Mouse (Mus musculus): ENCODE measurements at regions not wholly inside any gene's neighbourhood (a gene's known extent, or its start where the extent isn't known, plus 50 kb on each side); places are given as distances from the start of the nearest gene placed in this dataset.

DNA sequence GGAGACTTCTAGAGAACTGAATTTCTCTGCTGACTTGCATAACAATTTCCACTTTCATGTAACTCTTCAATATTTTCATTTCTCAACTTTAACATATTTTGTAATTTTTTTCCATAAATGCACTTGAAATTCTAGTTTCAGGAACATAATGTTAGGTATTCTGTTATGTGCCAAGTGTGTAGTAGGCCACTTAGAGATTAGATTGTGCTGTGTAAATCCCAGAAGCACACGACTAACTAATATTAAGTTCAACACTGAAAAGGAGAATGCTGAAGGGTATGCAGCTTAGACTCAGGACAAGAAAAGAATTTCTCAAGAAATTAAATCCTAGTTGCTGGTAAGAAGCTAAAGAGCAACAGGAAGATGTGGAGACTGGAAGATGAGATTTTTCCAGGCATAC, 455.8 kb upstream of the Negr1 start:
- Histone ChIP-seq H3K4me1 (ENCODE audit: control insufficient read depth in 1 of 2, insufficient read depth in 2 of 2) (no peaks in the 10 kb centered on the region), H3K79me2 (replicated peaks; ENCODE audit: control insufficient read depth, extremely low read depth, insufficient read depth, poor library complexity, severe bottlenecking) (no peaks in the 10 kb centered on the region), H3K27ac (ENCODE audit: insufficient read depth, low read depth) (no peak overlapping the region), H3K27me3 (replicated peaks) (no peaks in the 10 kb centered on the region), H3K36me3 (replicated peaks in 1 of 2; ENCODE audit: control insufficient read depth in 1 of 2, insufficient read depth in 1 of 2, low read length in 1 of 2) (no peaks in the 10 kb centered on the region), H3K9ac (ENCODE audit: insufficient read depth, low read depth) (no peak overlapping the region), H3K4me2 (ENCODE audit: insufficient read depth, low read depth, poor library complexity, severe bottlenecking) (no peak overlapping the region), H3K4me3 (replicated peaks in 1 of 3; ENCODE audit: low read depth in 2 of 3, low read length in 2 of 3, poor library complexity in 1 of 3) (no peak overlapping the region), H3K9me3 (replicated peaks; ENCODE audit: low read length) (peaks cover 15% of the 10 kb centered on the region)
- TF ChIP-seq MAX (IDR thresholded peaks at IDR 0.05; ENCODE audit: low read length): no peak
- TF ChIP-seq E2F4 (IDR thresholded peaks at IDR 0.05; ENCODE audit: insufficient replicate concordance, low read depth, low read length): no peak
- no peak for DNase-seq (ENCODE audit: extremely low read depth)
- dilution Hi-C loops (cut with MboI; ENCODE audit: extremely low pct_ligation_motif_present, extremely low pct_unique_long_range_greater_than_20kb, low sequenced_read_pairs) (no loop called here), in situ Hi-C loops (cut with MboI; ENCODE audit: low pct_ligation_motif_present, low pct_unique_long_range_greater_than_20kb, low sequenced_read_pairs) (no loop called here)

DNA sequence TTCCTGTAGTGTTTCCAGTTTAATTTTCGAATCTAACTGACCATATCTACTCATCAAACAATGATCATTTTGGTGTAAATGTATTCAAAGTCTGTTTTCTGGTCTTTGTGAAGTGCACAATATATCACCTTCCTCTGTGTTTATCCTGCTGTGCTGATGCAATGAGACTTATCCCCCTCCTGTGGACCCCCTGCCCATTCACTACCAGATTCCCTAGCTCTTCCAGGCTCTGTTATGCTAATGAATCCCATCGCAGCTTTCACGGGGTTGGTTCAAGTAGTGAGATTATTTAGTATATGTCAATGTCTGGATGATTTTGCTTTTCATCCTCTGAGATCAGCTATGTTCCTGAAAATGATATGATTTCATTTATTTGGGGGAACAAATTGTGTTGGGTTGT, 441.3 kb upstream of the Negr1 start:
- Histone ChIP-seq H3K36me3 (replicated peaks in 1 of 2; ENCODE audit: control insufficient read depth in 1 of 2, insufficient read depth in 1 of 2, low read length in 1 of 2) (no peaks in the 10 kb centered on the region), H3K9me3 (replicated peaks; ENCODE audit: low read length) (peaks cover 10% of the 10 kb centered on the region), H3K4me1 (ENCODE audit: control insufficient read depth in 1 of 2, insufficient read depth in 2 of 2) (no peaks in the 10 kb centered on the region), H3K79me2 (replicated peaks; ENCODE audit: control insufficient read depth, extremely low read depth, insufficient read depth, poor library complexity, severe bottlenecking) (no peaks in the 10 kb centered on the region), H3K9ac (ENCODE audit: insufficient read depth, low read depth) (no peak overlapping the region), H3K27ac (ENCODE audit: insufficient read depth, low read depth) (no peak overlapping the region), H3K4me2 (ENCODE audit: insufficient read depth, low read depth, poor library complexity, severe bottlenecking) (no peak overlapping the region), H3K27me3 (replicated peaks) (no peaks in the 10 kb centered on the region), H3K4me3 (replicated peaks in 1 of 3; ENCODE audit: low read depth in 2 of 3, low read length in 2 of 3, poor library complexity in 1 of 3) (no peak overlapping the region)
- TF ChIP-seq CHD2 (IDR thresholded peaks at IDR 0.05; ENCODE audit: low read length) (no peak), ZMIZ1 (IDR thresholded peaks at IDR 0.05; ENCODE audit: low read depth, low read length) (no peak), MEF2A (IDR thresholded peaks at IDR 0.05; ENCODE audit: borderline replicate concordance, low read depth, low read length) (no peak), RAD21 (IDR thresholded peaks at IDR 0.05; ENCODE audit: low read depth, low read length) (no peak), JUN (IDR thresholded peaks at IDR 0.05; ENCODE audit: insufficient read depth, low read depth, low read length) (no peak), JUND (conservative IDR thresholded peaks at IDR 0.05; ENCODE audit: low read depth, low read length) (no peak), ZC3H11A (IDR thresholded peaks at IDR 0.05; ENCODE audit: low read depth, low read length) (no peak), ZKSCAN1 (IDR thresholded peaks at IDR 0.05; ENCODE audit: borderline replicate concordance, low read depth, low read length) (no peak)
- DNase-seq (ENCODE audit: extremely low read depth): no peak
- in situ Hi-C loops (cut with MboI; ENCODE audit: low pct_ligation_motif_present, low pct_unique_long_range_greater_than_20kb, low sequenced_read_pairs) (no loop called here), dilution Hi-C loops (cut with MboI; ENCODE audit: extremely low pct_ligation_motif_present, extremely low pct_unique_long_range_greater_than_20kb, low sequenced_read_pairs) (no loop called here)

DNA sequence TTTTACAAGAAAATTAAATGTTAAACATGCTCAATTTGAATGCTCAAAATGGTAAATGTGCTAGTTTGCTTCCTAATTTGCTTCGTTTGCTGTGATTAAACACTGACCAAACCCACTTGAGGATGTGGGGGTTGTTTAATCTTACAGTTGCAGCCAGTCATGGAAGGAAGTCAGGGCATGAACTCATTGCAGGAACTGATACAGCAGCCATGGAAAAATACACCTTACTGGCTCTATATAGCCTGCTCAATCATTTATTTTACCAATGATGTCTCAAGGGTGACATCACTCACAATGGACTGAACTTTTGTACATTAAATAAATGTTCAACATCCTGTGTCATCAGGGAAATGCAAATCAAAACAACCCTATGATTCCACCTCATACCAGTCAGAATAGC, 430.0 kb upstream of the Negr1 start:
- Histone ChIP-seq H3K79me2 (replicated peaks; ENCODE audit: control insufficient read depth, extremely low read depth, insufficient read depth, poor library complexity, severe bottlenecking) (no peaks in the 10 kb centered on the region), H3K4me3 (replicated peaks in 1 of 3; ENCODE audit: low read depth in 2 of 3, low read length in 2 of 3, poor library complexity in 1 of 3) (no peak overlapping the region), H3K9ac (ENCODE audit: insufficient read depth, low read depth) (no peak overlapping the region), H3K27ac (ENCODE audit: insufficient read depth, low read depth) (no peak overlapping the region), H3K9me3 (replicated peaks; ENCODE audit: low read length) (peaks cover 11% of the 10 kb centered on the region), H3K36me3 (replicated peaks in 1 of 2; ENCODE audit: control insufficient read depth in 1 of 2, insufficient read depth in 1 of 2, low read length in 1 of 2) (no peaks in the 10 kb centered on the region), H3K27me3 (replicated peaks) (no peaks in the 10 kb centered on the region), H3K4me2 (ENCODE audit: insufficient read depth, low read depth, poor library complexity, severe bottlenecking) (no peak overlapping the region), H3K4me1 (ENCODE audit: control insufficient read depth in 1 of 2, insufficient read depth in 2 of 2) (no peaks in the 10 kb centered on the region)
- dilution Hi-C loops (cut with MboI; ENCODE audit: extremely low pct_ligation_motif_present, extremely low pct_unique_long_range_greater_than_20kb, low sequenced_read_pairs) (no loop called here), in situ Hi-C loops (cut with MboI; ENCODE audit: low pct_ligation_motif_present, low pct_unique_long_range_greater_than_20kb, low sequenced_read_pairs) (no loop called here)
- TF ChIP-seq RAD21 (IDR thresholded peaks at IDR 0.05; ENCODE audit: low read depth, low read length) (no peak), MEF2A (IDR thresholded peaks at IDR 0.05; ENCODE audit: borderline replicate concordance, low read depth, low read length) (no peak), HCFC1 (IDR thresholded peaks at IDR 0.05; ENCODE audit: low read depth, low read length) (no peak), ZNF384 (IDR thresholded peaks at IDR 0.05; ENCODE audit: low read depth, low read length) (no peak), CHD1 (IDR thresholded peaks at IDR 0.05; ENCODE audit: low read depth, low read length) (no peak), BHLHE40 (IDR thresholded peaks at IDR 0.05; ENCODE audit: low read depth, low read length) (no peak), GABPA (IDR thresholded peaks at IDR 0.05; ENCODE audit: insufficient replicate concordance, low read depth, low read length) (no peak), ZKSCAN1 (IDR thresholded peaks at IDR 0.05; ENCODE audit: borderline replicate concordance, low read depth, low read length) (no peak), NRF1 (IDR thresholded peaks at IDR 0.05; ENCODE audit: low read depth, low read length) (no peak), MAFK (IDR thresholded peaks at IDR 0.05; ENCODE audit: insufficient replicate concordance, low read length) (no peak), SMC3 (IDR thresholded peaks at IDR 0.05; ENCODE audit: low read depth, low read length) (no peak), CTCF (conservative IDR thresholded peaks at IDR 0.05 in 1 of 2, IDR thresholded peaks at IDR 0.05 in 1 of 2; ENCODE audit: low read depth in 2 of 2, low read length in 2 of 2) (no peak), USF2 (conservative IDR thresholded peaks at IDR 0.05; ENCODE audit: low read depth, low read length) (no peak), USF1 (IDR thresholded peaks at IDR 0.05; ENCODE audit: low read depth, low read length) (no peak), POLR2AphosphoS2 (IDR thresholded peaks at IDR 0.05; ENCODE audit: low read depth, low read length) (no peak), PAX5 (IDR thresholded peaks at IDR 0.05; ENCODE audit: low read length) (no peak), EP300 (IDR thresholded peaks at IDR 0.05; ENCODE audit: low read length) (no peak), ZC3H11A (IDR thresholded peaks at IDR 0.05; ENCODE audit: low read depth, low read length) (no peak), ETS1 (conservative IDR thresholded peaks at IDR 0.05; ENCODE audit: low read depth, low read length) (no peak), SIN3A (IDR thresholded peaks at IDR 0.05; ENCODE audit: low read length) (no peak)
- no peak for DNase-seq (ENCODE audit: extremely low read depth)

Measured in CH12.LX (cell line).